Mouse (Mus musculus) cerebellum, adult 2 months (tissue): Measurements from ENCODE around the gene Gabrb1. TPM values are rescaled to one million over a fixed set of nuclear protein-coding genes. Genes with fewer than 3 reads are reported as not detected.

Experiments
- DNase-seq, 2 experiments: peaks; one replicate each; pipeline ENCODE4 v3.0.0; 2021
- H3K27ac ChIP-seq: fragments of 200-500 bp; 2 replicates; pipeline ENCODE4 v1.5.1; 2012; ENCODE audit warnings: low read length, control low read depth, inconsistent platforms; ENCODE audit not compliant: insufficient read depth
- H3K27me3 ChIP-seq: fragments of 200-500 bp; 2 replicates; pipeline ENCODE4 v1.6.1; 2012; ENCODE audit warnings: inconsistent platforms, mild to moderate bottlenecking, low read length, moderate library complexity; ENCODE audit not compliant: control insufficient read depth, insufficient read depth
- H3K4me1 ChIP-seq: fragments of 200-500 bp; 2 replicates; pipeline ENCODE4 v1.6.1; 2011; ENCODE audit warnings: low read length; ENCODE audit not compliant: control insufficient read depth, insufficient read depth
- H3K4me3 ChIP-seq: fragments of 200-500 bp; replicated peaks from 2 replicates; pipeline ENCODE3; 2011; ENCODE audit warnings: mild to moderate bottlenecking, low read depth, low read length, control low read depth; ENCODE audit not compliant: insufficient read depth
- CTCF ChIP-seq: fragments of 200-500 bp; IDR thresholded peaks from 2 replicates; pipeline ENCODE4 v1.5.1; 2011; ENCODE audit warnings: low read depth, mild to moderate bottlenecking, control low read depth, low read length, moderate library complexity, borderline replicate concordance; ENCODE audit not compliant: insufficient read depth
- POLR2A ChIP-seq: fragments of 200-500 bp; IDR thresholded peaks from 2 replicates; pipeline ENCODE4 v1.6.1; 2011; ENCODE audit warnings: low read length, control low read depth, borderline replicate concordance; ENCODE audit not compliant: insufficient read depth
- WGBS: fragments of 180-500 bp; shearing (Covaris S2); methylation state at CpG from one replicate; pipeline ENCODE4 v1.1.7; 2018; 5-methylcytosine and 5-hydroxymethylcytosine counted together
- polyA plus RNA-seq: library from polyadenylated mRNA; depleted of rRNA; stranded (reverse); fragments of >200 nt; gene quantifications from 2 replicates; pipeline ENCODE4 v1.2.3, GENCODE M21; 2012; rRNA removed

Gabrb1 gene
- polyA plus RNA-seq, 1 experiment = 10.4 TPM

DNA sequence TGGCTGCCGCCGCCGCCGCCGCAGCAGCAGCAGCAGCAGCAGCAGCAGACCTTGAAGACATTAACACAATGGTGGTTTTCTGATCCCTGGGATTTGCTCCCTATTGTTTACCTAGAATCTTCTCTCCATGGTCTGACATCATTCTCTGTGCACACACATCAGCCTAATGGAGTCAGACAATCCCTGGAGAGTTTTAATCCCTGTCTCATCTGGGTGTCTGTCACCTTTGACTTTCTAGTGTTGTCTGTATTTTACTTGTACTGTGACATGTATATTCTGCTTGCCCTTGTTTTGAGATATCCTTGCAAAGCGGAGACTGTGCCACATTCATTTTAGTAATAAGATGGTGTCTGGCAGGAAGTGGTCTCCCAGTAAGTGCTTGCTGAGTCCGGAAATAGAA, 517.6 kb downstream of the Gabrb1 start:
- TF ChIP-seq POLR2A = no peak
- TF ChIP-seq CTCF = no peak
- 22% methylated on average over 7 of the region's 7 CpGs for WGBS
- Histone ChIP-seq H3K27me3 (no peaks in the 10 kb centered on the region), H3K27ac (no peak overlapping the region), H3K4me3 (no peak overlapping the region), H3K4me1 (no peaks in the 10 kb centered on the region)
- no peak for DNase-seq

DNA sequence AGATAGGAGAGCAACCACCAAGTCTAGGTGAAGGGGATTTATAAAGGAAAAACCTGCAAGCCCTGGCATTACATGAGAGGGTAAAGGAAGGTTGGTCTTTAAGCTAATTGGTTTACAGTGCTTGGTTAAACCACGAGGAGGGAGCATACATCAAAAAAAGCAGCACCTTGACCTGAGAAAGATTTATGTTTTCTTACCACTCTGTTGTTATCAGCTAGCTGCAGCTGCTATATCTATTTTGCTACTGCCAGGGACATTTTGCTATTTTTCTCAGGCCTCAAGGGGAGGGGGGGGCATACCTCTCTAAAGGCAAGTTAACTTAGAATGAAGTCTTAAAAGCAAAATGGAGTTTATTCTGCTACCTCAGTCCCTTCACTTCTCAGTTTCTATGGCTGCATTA, 523.3 kb downstream of the Gabrb1 start:
- TF ChIP-seq CTCF = no peak
- no peaks in the 10 kb centered on the region for H3K4me1 ChIP-seq
- DNase-seq = no peak
- no peak overlapping the region for H3K27ac ChIP-seq
- 67% methylated on average over 1 of the region's 1 CpGs for WGBS
- no peaks in the 10 kb centered on the region for H3K27me3 ChIP-seq
- H3K4me3 ChIP-seq = no peak overlapping the region

DNA sequence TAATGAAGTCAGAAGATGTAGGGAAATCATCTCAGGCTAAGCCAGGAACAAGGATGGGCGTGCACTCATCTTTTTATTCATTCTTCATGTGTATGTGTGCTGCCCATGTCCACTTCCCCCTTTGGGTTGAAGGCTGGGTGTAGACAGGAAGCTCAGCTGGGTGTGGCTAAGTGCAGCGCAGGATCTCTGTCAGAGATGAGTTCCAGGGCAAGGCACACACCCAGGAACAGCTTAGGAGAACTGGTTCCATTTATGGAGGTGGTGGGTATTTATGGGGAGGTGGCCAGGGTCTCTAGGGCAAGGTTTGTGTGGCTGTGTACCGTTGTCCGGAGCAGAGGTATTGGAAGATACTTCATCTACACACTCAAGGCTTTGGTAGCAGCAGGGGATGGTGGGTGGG, 524.9 kb downstream of the Gabrb1 start:
- TF ChIP-seq CTCF = no peak
- TF ChIP-seq POLR2A = no peak
- H3K27me3 ChIP-seq = no peaks in the 10 kb centered on the region
- no peak overlapping the region for H3K27ac ChIP-seq
- DNase-seq = no peak
- H3K4me1 ChIP-seq = no peaks in the 10 kb centered on the region
- 90% methylated on average over 4 of the region's 4 CpGs for WGBS
- no peak overlapping the region for H3K4me3 ChIP-seq

GRCm38 (mm10) chr5:72183929-72184328, 526.0 kb downstream of the Gabrb1 start:
- no peak overlapping the region for H3K27ac ChIP-seq
- WGBS = 87% methylated on average over 6 of the region's 6 CpGs
- no peaks in the 10 kb centered on the region for H3K4me1 ChIP-seq
- no peak for TF ChIP-seq CTCF
- no peak for TF ChIP-seq POLR2A
- no peak for DNase-seq
- no peak overlapping the region for H3K4me3 ChIP-seq
- H3K27me3 ChIP-seq = no peaks in the 10 kb centered on the region

DNA sequence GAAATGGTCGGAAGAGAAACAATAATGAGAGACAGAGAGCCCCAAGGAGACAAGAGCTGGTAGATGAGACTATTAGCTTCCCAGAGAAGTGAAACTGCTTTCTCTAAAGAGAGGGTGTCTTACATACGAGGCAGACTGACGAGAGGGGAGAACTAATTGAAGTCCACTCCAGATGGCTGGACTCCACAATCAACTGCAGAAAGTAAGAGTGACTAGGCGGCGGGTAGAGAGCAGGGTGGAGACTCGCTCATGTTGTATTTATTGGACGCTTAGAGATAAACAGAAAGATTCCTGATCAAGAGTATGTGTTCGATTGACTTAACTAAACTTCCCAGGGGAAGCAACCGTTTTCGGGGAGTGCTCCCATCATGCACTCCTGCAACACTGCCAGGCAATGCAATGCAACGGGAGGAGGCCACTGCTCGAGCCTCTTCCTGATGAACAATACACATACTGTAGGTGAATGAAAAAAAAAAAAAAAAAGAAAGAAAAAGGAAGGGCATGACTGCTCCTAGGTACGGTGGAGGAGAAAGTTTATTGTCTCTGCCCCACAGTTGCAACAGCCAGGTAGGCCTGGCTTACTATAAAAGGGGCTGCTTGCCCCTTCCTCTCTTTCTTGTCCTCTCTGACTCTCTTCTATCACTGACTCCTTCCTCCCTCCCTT, 526.7 kb downstream of the Gabrb1 start:
- DNase-seq = no peak
- H3K27me3 ChIP-seq = no peaks in the 10 kb centered on the region
- TF ChIP-seq CTCF (no peak), POLR2A (no peak)
- H3K27ac ChIP-seq = no peak overlapping the region
- no peak overlapping the region for H3K4me3 ChIP-seq
- H3K4me1 ChIP-seq = no peaks in the 10 kb centered on the region
- 88% methylated on average over 13 of the region's 13 CpGs for WGBS

- Histone ChIP-seq H3K4me1 (no peaks in the 10 kb centered on the region), H3K4me3 (no peak overlapping the region), H3K27ac (no peak overlapping the region), H3K27me3 (no peaks in the 10 kb centered on the region)
- no peak for DNase-seq
- WGBS = 30% methylated on average over 7 of the region's 7 CpGs
- TF ChIP-seq CTCF (no peak), POLR2A (no peak)
Observed at GRCm38 (mm10) chr5:72191154-72191553, 533.2 kb downstream of the Gabrb1 start.

DNA sequence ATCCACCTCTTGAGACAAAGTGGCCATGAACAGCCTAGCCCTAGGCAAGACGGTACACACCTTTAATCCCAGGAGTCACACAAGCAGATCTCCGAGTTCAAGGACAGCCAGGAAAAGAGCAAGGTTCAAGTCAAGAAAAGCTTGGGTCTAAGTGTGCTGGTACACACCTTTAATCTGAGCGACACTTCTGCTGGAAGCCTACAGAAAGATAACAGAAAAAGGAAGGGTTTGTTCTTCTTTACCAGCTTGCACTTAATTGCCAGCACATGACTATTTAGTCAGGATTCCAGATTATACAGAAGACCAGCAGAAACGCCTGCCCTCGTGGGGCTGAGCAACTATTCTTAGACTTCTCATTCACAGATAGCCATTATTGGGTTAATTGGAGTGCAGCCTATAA, 534.0 kb downstream of the Gabrb1 start:
- 92% methylated on average over 5 of the region's 5 CpGs for WGBS
- no peak for TF ChIP-seq CTCF
- no peak for DNase-seq
- no peak overlapping the region for H3K4me3 ChIP-seq
- no peaks in the 10 kb centered on the region for H3K4me1 ChIP-seq
- no peak overlapping the region for H3K27ac ChIP-seq
- no peaks in the 10 kb centered on the region for H3K27me3 ChIP-seq

DNA sequence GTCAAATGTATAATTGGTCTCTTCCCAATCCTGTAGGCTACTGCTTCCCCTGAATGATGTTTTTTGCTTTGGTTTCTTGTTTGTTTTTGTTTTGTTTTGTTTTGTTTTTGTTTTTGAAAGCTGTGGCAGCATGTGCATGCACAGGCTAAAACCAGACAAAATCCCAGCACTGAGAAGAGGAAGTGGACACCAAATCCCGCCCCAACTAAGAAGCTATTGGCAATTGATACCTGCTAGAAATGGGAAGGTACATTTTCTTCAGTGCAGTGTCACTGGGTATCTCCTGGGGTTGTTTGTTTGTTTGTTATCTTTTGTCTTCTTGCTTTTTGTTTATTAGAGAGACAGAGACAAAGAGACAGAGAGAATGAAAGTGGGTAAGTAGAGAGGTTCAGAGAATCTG, 537.5 kb downstream of the Gabrb1 start:
- Histone ChIP-seq H3K4me3 (no peak overlapping the region), H3K27me3 (no peaks in the 10 kb centered on the region), H3K4me1 (no peaks in the 10 kb centered on the region), H3K27ac (no peak overlapping the region)
- no peak for DNase-seq
- 92% methylated on average over 1 of the region's 1 CpGs for WGBS
- no peak for TF ChIP-seq POLR2A
- no peak for TF ChIP-seq CTCF

Other genes starting within 250 kb of the Gabrb1 start
- gene Cox7b2, start 109.9 kb upstream of the Gabrb1 start, polyA plus RNA-seq = 1.8 and 1.9 TPM in 2 replicates
- 10.8 and 13.6 TPM in 2 replicates for gene Gabra4, start 195 bp downstream of the Gabrb1 start, polyA plus RNA-seq